Mouse (Mus musculus) forebrain, embryonic 14.5 days (tissue): ENCODE measurements around the gene Rnaseh2c. TPM values are rescaled to one million over a fixed set of nuclear protein-coding genes. Genes with fewer than 3 reads are reported as not detected.

Source experiments
- polyA plus RNA-seq: library from polyadenylated mRNA; unstranded; fragments of >200 nt; fragmentation: Nextera tagmentation; extraction: Ambion mirVana; gene quantifications from 2 replicates; pipeline ENCODE4 v1.2.1, GENCODE M21; 2014

The Rnaseh2c gene
- polyA plus RNA-seq, 1 experiment from 2014 or later: 95.8 TPM

Other genes with a start within 250 kb of the Rnaseh2c start
- 33.0 and 36.2 TPM in 2 replicates for gene Eif1ad, start 235.1 kb upstream of the Rnaseh2c start, polyA plus RNA-seq
- gene Banf1, start 234.7 kb upstream of the Rnaseh2c start, polyA plus RNA-seq: 417 and 471 TPM in 2 replicates
- gene Sart1, start 213.2 kb upstream of the Rnaseh2c start, polyA plus RNA-seq: 58.3 and 64.2 TPM in 2 replicates
- not detected in 2 replicates for gene Tsga10ip, start 199.3 kb upstream of the Rnaseh2c start, polyA plus RNA-seq
- 255 and 263 TPM in 2 replicates for gene Drap1, start 176.9 kb upstream of the Rnaseh2c start, polyA plus RNA-seq
- gene AI837181, start 176.7 kb upstream of the Rnaseh2c start, polyA plus RNA-seq: 36.7 and 46.9 TPM in 2 replicates
- not detected in 2 replicates for gene Fosl1, start 154.3 kb upstream of the Rnaseh2c start, polyA plus RNA-seq
- gene Ccdc85b, start 144.0 kb upstream of the Rnaseh2c start, polyA plus RNA-seq: 5.9 and 6.4 TPM in 2 replicates
- gene Fibp, start 141.3 kb upstream of the Rnaseh2c start, polyA plus RNA-seq: 153 and 167 TPM in 2 replicates
- gene Ctsw, start 133.4 kb upstream of the Rnaseh2c start, polyA plus RNA-seq: 3.4 and 5.3 TPM in 2 replicates
- 25.1 and 29.0 TPM in 2 replicates for gene Efemp2, start 127.9 kb upstream of the Rnaseh2c start, polyA plus RNA-seq
- gene Mus81, start 113.5 kb upstream of the Rnaseh2c start, polyA plus RNA-seq: 51.8 and 57.1 TPM in 2 replicates
- gene Cfl1, start 111.4 kb upstream of the Rnaseh2c start, polyA plus RNA-seq: 4,491 and 4,757 TPM in 2 replicates
- gene 1700020D05Rik, start 98.1 kb upstream of the Rnaseh2c start, polyA plus RNA-seq: 0.28 TPM in 1 of 2 replicates, not detected in the other
- 55.3 and 73.2 TPM in 2 replicates for gene Snx32, start 91.3 kb upstream of the Rnaseh2c start, polyA plus RNA-seq
- gene Ovol1, start 41.2 kb upstream of the Rnaseh2c start, polyA plus RNA-seq: 0.16 TPM in 1 of 2 replicates, not detected in the other
- 1.5 and 1.6 TPM in 2 replicates for gene Ap5b1, start 33.8 kb upstream of the Rnaseh2c start, polyA plus RNA-seq
- gene Kat5, start 8.4 kb downstream of the Rnaseh2c start, polyA plus RNA-seq: 43.7 and 49.7 TPM in 2 replicates
- gene Rela, start 35.6 kb downstream of the Rnaseh2c start, polyA plus RNA-seq: 29.8 and 35.8 TPM in 2 replicates
- 9.2 and 10.2 TPM in 2 replicates for gene Sipa1, start 61.8 kb downstream of the Rnaseh2c start, polyA plus RNA-seq
- gene Map3k11, start 86.9 kb downstream of the Rnaseh2c start, polyA plus RNA-seq: 9.2 and 11.8 TPM in 2 replicates
- 20.9 and 24.6 TPM in 2 replicates for gene Pcnx3, start 87.0 kb downstream of the Rnaseh2c start, polyA plus RNA-seq
- 0.17 TPM in 1 of 2 replicates, not detected in the other for gene Kcnk7, start 102.5 kb downstream of the Rnaseh2c start, polyA plus RNA-seq
- gene Ehbp1l1, start 124.4 kb downstream of the Rnaseh2c start, polyA plus RNA-seq: 7.0 and 10.1 TPM in 2 replicates
- 204 and 233 TPM in 2 replicates for gene Fam89b, start 127.8 kb downstream of the Rnaseh2c start, polyA plus RNA-seq
- gene Ltbp3, start 139.0 kb downstream of the Rnaseh2c start, polyA plus RNA-seq: 8.5 and 10.7 TPM in 2 replicates
- 56.1 and 67.9 TPM in 2 replicates for gene Scyl1, start 169.5 kb downstream of the Rnaseh2c start, polyA plus RNA-seq